Mouse (Mus musculus) neural tube, embryonic 11.5 days (tissue): ENCODE results near the gene Mrpl36. TPM values are rescaled to one million over a fixed set of nuclear protein-coding genes. Genes with fewer than 3 reads are reported as not detected.

ENCODE experiments used
- ATAC-seq: fragments of 200-750 bp; cut with Nextera tagmentation; 2 replicates; pipeline ENCODE4 v1.8.0; 2017; ENCODE audit warnings: moderate number of reproducible peaks, mild to moderate bottlenecking, moderate TSS enrichment, moderate library complexity; ENCODE audit not compliant: insufficient read depth, low FRiP score, low TSS enrichment
- DNase-seq: peaks from one replicate; pipeline ENCODE4 v3.0.0-alpha.2; 2015; ENCODE audit warnings: low spot score
- H3K27ac ChIP-seq: fragments of 300-500 bp; sonication (generic); 2 replicates; pipeline ENCODE4 v1.5.1; 2014; ENCODE audit warnings: low read depth, mild to moderate bottlenecking, low read length
- H3K27me3 ChIP-seq: fragments of 300-500 bp; sonication (generic); 2 replicates; pipeline ENCODE4 v1.6.1; 2014; ENCODE audit warnings: mild to moderate bottlenecking, low read length, mixed read lengths; ENCODE audit not compliant: control insufficient read depth, insufficient read depth
- H3K36me3 ChIP-seq: fragments of 300-500 bp; sonication (generic); 2 replicates; pipeline ENCODE4 v1.6.1; 2014; ENCODE audit warnings: mild to moderate bottlenecking, low read length, moderate library complexity, mixed read lengths; ENCODE audit not compliant: control insufficient read depth, insufficient read depth
- H3K4me1 ChIP-seq: fragments of 300-500 bp; sonication (generic); 2 replicates; pipeline ENCODE4 v1.6.1; 2014; ENCODE audit warnings: low read length, mixed read lengths; ENCODE audit not compliant: control insufficient read depth, insufficient read depth
- H3K4me2 ChIP-seq: fragments of 300-500 bp; sonication (generic); 2 replicates; pipeline ENCODE4 v1.6.1; 2014; ENCODE audit warnings: low read depth, mild to moderate bottlenecking, moderate library complexity
- H3K4me3 ChIP-seq: fragments of 300-500 bp; sonication (generic); 2 replicates; pipeline ENCODE4 v1.5.1; 2014; ENCODE audit warnings: low read depth, low read length
- H3K9ac ChIP-seq: fragments of 300-500 bp; sonication (generic); 2 replicates; pipeline ENCODE4 v1.6.1; 2014; ENCODE audit warnings: mild to moderate bottlenecking, low read length
- H3K9me3 ChIP-seq: fragments of 300-500 bp; sonication (generic); 2 replicates; pipeline ENCODE4 v1.6.1; 2016; ENCODE audit warnings: low read length; ENCODE audit not compliant: control insufficient read depth
- WGBS: fragments of 180-500 bp; shearing (Covaris S2); extraction: QIAGEN DNeasy Blood & Tissue Kit; methylation state at CpG from one replicate; pipeline ENCODE4 v1.1.7; 2014; 5-methylcytosine and 5-hydroxymethylcytosine counted together
- polyA plus RNA-seq: library from polyadenylated mRNA; unstranded; fragments of >200 nt; fragmentation: Nextera tagmentation; extraction: Ambion mirVana; gene quantifications from 2 replicates; pipeline ENCODE4 v1.2.1, GENCODE M21; 2014

The Mrpl36 gene
- polyA plus RNA-seq, 1 experiment from 2014 or later = 106 TPM

DNA sequence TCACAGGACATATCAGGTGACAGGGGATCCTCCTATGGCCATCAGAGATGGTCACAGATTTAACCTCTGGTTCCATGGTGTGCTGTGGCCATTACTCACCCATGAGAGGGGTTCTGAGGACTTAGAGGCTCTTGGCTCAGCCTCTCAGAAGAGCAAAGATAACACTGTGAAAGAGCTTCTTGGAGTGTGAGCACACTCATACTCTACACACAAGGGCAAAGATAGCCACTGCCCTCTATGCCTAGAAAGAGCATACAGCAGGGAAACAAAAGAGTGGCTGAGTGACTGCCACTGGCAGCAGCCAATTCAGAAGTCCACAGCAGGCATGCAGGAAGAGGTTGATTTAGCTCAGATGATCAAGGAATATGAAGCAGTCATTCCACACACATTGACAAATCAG lies 24.2 kb downstream of the Mrpl36 start:
- no peak for DNase-seq

DNA sequence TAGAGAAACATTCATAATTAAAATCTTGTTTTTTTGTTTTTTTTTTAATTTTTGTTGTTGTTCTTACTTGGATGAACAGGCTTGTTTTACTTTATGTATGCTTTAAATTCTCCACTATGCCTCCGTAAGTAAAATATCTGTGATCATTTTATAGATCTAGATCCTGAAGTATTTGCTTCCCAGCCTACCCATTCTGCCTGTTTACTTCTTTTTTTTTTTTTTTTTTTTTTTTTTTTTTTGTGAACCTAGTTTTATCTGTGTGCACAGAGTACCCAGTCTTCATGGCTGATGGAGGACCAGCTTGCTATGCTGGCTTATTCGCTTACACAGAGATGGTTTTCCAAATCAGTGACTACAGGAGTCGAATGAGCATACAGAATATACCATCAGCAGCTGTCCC lies 28.8 kb downstream of the Mrpl36 start:
- no peak overlapping the region for H3K4me3 ChIP-seq
- ATAC-seq = no peak
- 93% methylated on average over 3 of the region's 3 CpGs for WGBS

More for the DNA sequence above, 24.2 kb downstream of the Mrpl36 start:
- no peak overlapping the region for H3K4me3 ChIP-seq
- no peaks in the 10 kb centered on the region for H3K27me3 ChIP-seq
- no peak for ATAC-seq
- H3K27ac ChIP-seq = no peak overlapping the region
- H3K9me3 ChIP-seq = no peaks in the 10 kb centered on the region
- H3K36me3 ChIP-seq = no peaks in the 10 kb centered on the region
- no peak overlapping the region for H3K9ac ChIP-seq
- H3K4me2 ChIP-seq = no peak overlapping the region
- no peaks in the 10 kb centered on the region for H3K4me1 ChIP-seq

DNA sequence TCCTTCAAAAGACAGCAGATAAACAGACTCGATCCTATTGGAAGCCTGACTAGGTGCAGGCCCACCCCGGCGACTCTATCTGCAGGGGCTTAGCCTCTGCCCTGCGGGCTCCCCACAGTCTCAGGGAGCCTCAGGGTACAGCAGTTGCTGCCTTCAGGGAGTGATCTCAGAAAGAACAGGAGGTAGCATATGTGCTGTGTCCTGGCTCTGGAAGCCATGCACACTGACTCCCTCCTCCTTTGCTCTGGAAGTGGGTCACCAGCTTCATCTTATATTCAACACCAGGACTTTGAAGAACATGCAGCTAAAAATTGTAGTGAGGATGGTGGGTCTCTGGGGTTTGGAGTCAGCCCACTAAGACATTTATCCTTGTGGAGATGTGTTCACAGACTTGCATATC lies 45.1 kb downstream of the Mrpl36 start:
- no peak overlapping the region for H3K9ac ChIP-seq
- no peaks in the 10 kb centered on the region for H3K9me3 ChIP-seq
- no peak overlapping the region for H3K4me2 ChIP-seq
- H3K4me3 ChIP-seq = no peak overlapping the region
- DNase-seq (no peak), ATAC-seq (no peak)
- no peaks in the 10 kb centered on the region for H3K27me3 ChIP-seq
- WGBS = 82% methylated on average over 4 of the region's 4 CpGs
- no peaks in the 10 kb centered on the region for H3K36me3 ChIP-seq
- H3K27ac ChIP-seq = no peak overlapping the region
- H3K4me1 ChIP-seq = no peaks in the 10 kb centered on the region

More for the DNA sequence above, 28.8 kb downstream of the Mrpl36 start:
- no peaks in the 10 kb centered on the region for H3K27me3 ChIP-seq
- no peaks in the 10 kb centered on the region for H3K4me1 ChIP-seq
- DNase-seq = no peak
- no peak overlapping the region for H3K27ac ChIP-seq
- H3K9me3 ChIP-seq = no peaks in the 10 kb centered on the region
- H3K36me3 ChIP-seq = no peaks in the 10 kb centered on the region
- H3K9ac ChIP-seq = no peak overlapping the region
- no peak overlapping the region for H3K4me2 ChIP-seq

DNA sequence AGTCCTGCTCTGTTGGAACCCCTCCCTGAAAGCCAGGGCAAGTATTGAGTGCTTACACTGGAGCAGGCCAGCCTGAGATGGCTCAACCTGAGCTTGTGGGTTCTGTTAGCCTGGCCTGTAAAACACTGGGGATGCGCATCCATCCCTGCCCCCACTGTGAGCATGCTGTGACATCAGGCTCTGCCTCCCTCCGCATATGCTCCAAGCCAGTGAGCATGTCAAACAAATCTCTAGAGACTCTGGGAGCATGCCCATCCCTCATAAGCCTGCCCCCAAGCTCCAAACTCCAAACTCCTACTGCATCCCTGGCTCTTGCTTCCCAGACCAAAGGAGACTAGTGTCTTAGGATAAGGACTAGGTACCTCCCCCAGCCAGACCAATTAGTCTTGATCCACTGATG lies 46.3 kb downstream of the Mrpl36 start:
- Histone ChIP-seq H3K27me3 (no peaks in the 10 kb centered on the region), H3K36me3 (no peaks in the 10 kb centered on the region), H3K9ac (no peak overlapping the region), H3K4me2 (no peak overlapping the region), H3K9me3 (no peaks in the 10 kb centered on the region), H3K4me1 (no peaks in the 10 kb centered on the region), H3K27ac (no peak overlapping the region), H3K4me3 (no peak overlapping the region)
- ATAC-seq (no peak), DNase-seq (no peak)
- 69% methylated on average over 2 of the region's 2 CpGs for WGBS

DNA sequence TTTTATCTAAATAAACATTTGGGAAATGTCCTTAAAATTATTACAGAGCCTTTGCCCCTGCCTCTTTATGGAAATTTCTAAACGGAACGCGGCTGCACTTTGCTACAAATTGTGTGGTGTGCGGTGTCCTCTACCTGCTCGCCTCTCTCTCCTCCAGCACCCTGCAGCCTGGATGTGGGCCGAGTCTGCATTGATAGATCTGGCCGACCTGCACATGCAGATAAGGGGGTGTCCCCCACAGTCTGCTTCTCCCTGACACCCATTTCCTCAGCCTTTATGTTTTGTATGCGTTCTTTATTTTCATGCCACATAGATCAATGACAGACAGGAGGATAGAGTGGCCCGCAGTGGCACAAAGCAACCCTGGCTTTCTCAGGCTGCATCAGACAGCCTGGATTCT lies 49.3 kb downstream of the Mrpl36 start:
- WGBS = 84% methylated on average over 9 of the region's 9 CpGs
- ATAC-seq = no peak

More for the DNA sequence above, 49.3 kb downstream of the Mrpl36 start:
- H3K27ac ChIP-seq = no peak overlapping the region
- H3K36me3 ChIP-seq = no peaks in the 10 kb centered on the region
- H3K4me2 ChIP-seq = no peak overlapping the region
- no peak for DNase-seq
- no peaks in the 10 kb centered on the region for H3K9me3 ChIP-seq
- H3K27me3 ChIP-seq = no peaks in the 10 kb centered on the region
- H3K9ac ChIP-seq = no peak overlapping the region
- H3K4me1 ChIP-seq = no peaks in the 10 kb centered on the region
- no peak overlapping the region for H3K4me3 ChIP-seq

Other genes with a start within 250 kb of the Mrpl36 start
- 2.2 and 2.6 TPM in 2 replicates for gene Irx4, start 68.0 kb upstream of the Mrpl36 start, polyA plus RNA-seq
- 304 and 314 TPM in 2 replicates for gene Ndufs6, start within 50 bp of the Mrpl36 start, polyA plus RNA-seq
- 46.0 and 49.8 TPM in 2 replicates for gene Lpcat1, start 138.7 kb downstream of the Mrpl36 start, polyA plus RNA-seq
- 0.20 TPM in 1 of 2 replicates, not detected in the other for gene Slc6a3, start 208.2 kb downstream of the Mrpl36 start, polyA plus RNA-seq